Mouse (Mus musculus): ENCODE results near the gene Samd3. TPM values are rescaled to one million over a fixed set of nuclear protein-coding genes. Genes with fewer than 3 reads are reported as not detected.

Gene Samd3
- 0.45 TPM in 1 of 2 replicates, not detected in the other for polyA plus RNA-seq (2015; fragmentation: Nextera tagmentation; extraction: Ambion mirVana)

DNA sequence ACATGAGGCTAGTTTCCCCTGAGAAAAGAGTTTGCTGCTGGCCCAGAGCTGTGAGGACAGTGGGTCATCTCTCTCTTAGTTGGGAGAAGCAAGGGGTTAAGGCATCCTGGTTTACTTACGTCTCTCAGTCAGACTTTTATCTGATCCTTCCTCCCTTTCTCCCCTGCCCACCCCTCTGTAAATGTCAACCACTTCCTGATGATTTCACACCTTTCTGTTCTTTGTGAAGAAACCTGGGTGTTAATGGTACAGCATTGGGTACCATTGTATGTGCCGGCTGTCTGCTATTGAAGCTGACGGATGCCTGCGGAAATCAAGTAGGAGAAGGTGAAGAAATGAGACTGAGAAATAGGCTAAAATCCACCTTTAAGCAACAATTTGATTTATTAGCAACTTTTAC lies at the start of gene Samd3:
Gene Samd3 (plus strand): TSS at position 220 of the 400 bp plus-strand sequence.
- H3K36me3 ChIP-seq = no peaks in the 10 kb centered on the region

DNA sequence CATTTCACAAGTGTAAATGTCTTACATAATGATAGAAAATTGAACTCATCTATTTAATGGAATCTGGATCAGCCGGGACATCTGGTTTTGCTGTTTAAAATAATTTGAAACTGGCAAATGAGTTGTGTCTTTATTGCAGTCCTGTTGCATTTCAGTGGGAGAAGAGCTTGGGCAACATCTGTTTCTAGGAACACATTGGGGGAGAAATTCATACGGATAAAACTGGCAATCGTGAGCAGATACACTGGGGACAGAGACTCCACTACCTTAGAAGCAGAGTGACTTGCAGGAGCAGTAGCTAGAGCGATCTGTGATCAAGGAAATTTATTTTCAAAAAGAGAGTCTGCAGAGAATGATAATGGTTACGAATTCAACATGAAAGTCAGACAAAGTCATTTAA lies 44.2 kb upstream of the Samd3 start:
- 76% methylated on average over 5 of the region's 5 CpGs for WGBS
- Histone ChIP-seq H3K4me1 (no peaks in the 10 kb centered on the region), H3K9ac (replicated peaks) (no peak overlapping the region), H3K9me3 (replicated peaks) (no peaks in the 10 kb centered on the region), H3K4me2 (no peak overlapping the region), H3K36me3 (no peaks in the 10 kb centered on the region), H3K27me3 (replicated peaks) (no peaks in the 10 kb centered on the region), H3K27ac (replicated peaks) (no peak overlapping the region), H3K4me3 (replicated peaks) (no peak overlapping the region)
- ATAC-seq (ENCODE audit: low FRiP score) = no peak

More for the DNA sequence above, at the start of gene Samd3:
- no peak within 1 kb of the TSS for H3K4me2 ChIP-seq
- no peaks in the 10 kb centered on the region for H3K27me3 ChIP-seq (replicated peaks)
- no peak for ATAC-seq (ENCODE audit: low FRiP score)
- H3K4me3 ChIP-seq (replicated peaks) = no peak within 1 kb of the TSS
- no peaks in the 10 kb centered on the region for H3K4me1 ChIP-seq
- no peak within 1 kb of the TSS for H3K27ac ChIP-seq (replicated peaks)
- H3K9me3 ChIP-seq (replicated peaks) = no peaks in the 10 kb centered on the region
- 56% methylated on average over 4 of the region's 4 CpGs for WGBS
- H3K9ac ChIP-seq (replicated peaks) = no peak within 1 kb of the TSS

DNA sequence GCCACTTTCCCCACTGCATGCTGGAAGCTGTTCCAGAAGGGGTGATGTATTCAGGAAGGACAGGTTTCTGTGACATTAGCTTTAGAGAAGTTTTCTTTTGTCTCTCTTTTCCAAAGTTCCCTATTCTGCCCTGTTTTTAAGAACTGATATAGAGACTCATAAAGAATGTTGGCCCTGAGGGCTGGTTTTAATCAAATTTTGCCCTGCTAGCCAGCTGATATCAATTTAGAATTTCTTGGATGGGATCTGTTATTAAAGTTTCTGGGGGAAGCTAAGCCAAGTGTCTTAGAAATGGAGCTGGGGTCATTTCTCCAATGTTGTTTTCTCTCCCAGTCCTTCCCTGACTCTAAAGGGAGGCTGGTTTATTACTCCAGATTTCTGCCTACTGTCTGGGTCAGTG lies 38.7 kb upstream of the Samd3 start:
- no peaks in the 10 kb centered on the region for H3K4me1 ChIP-seq
- H3K4me3 ChIP-seq (replicated peaks) = no peak overlapping the region
- no peak overlapping the region for H3K9ac ChIP-seq (replicated peaks)
- ATAC-seq (ENCODE audit: low FRiP score) = no peak
- H3K36me3 ChIP-seq = no peaks in the 10 kb centered on the region
- H3K4me2 ChIP-seq = no peak overlapping the region
- no peaks in the 10 kb centered on the region for H3K27me3 ChIP-seq (replicated peaks)
- H3K27ac ChIP-seq (replicated peaks) = no peak overlapping the region
- H3K9me3 ChIP-seq (replicated peaks) = no peaks in the 10 kb centered on the region

DNA sequence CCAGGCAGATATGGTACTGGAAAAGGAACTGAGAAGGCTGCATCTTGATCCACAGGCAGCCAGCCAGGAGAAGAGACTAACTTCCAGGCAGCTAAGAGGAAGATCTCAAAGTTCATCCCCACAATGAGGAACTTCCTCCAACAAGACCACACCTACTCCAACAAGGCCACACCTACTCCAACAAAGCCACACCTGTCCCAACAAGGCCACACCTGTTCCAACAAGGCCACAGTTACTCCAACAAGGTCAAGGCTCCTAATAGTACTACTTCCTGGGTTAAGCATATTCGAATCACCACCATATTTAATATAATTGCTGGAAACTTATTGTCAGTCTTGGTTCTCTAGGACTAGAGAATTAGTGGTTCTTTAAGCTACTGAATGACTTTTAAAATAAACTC lies 34.6 kb upstream of the Samd3 start:
- Histone ChIP-seq H3K27me3 (replicated peaks) (no peaks in the 10 kb centered on the region), H3K36me3 (no peaks in the 10 kb centered on the region), H3K4me3 (replicated peaks) (no peak overlapping the region), H3K9ac (replicated peaks) (no peak overlapping the region), H3K27ac (replicated peaks) (no peak overlapping the region), H3K4me2 (no peak overlapping the region), H3K9me3 (replicated peaks) (no peaks in the 10 kb centered on the region), H3K4me1 (no peaks in the 10 kb centered on the region)
- 79% methylated on average over 1 of the region's 1 CpGs for WGBS
- no peak for ATAC-seq (ENCODE audit: low FRiP score)

DNA sequence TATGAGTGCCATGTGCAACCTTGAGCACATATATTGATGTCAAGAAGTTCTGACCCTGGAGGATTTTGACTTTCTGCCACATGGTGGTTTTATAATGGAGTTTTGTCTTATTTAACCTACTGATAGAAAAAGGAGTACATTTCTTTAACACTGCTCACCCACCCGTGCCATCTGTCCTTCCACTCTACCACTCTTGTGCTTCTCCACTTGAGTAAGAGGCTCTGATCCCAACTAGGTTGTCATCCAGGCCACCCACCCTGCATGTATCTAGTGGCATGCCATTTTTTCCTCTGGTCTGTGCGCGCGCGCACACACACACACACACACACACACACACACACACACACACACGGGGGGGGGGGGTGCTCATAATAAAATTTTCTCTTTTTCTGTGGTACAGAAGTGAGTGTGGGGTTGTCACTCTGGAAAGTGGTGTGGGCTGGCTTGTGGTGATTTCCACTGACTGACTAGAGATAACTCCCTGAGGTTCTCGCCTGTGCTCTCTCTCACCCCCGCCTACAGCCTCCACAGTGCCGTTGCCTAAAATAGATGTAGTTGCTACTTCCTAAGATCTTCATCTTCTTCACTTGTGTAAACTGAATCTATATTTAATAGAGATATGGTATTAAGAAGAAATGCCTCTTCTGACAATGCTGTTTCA lies 26.7 kb upstream of the Samd3 start:
- Histone ChIP-seq H3K9me3 (replicated peaks) (no peaks in the 10 kb centered on the region), H3K27me3 (replicated peaks) (no peaks in the 10 kb centered on the region), H3K4me3 (replicated peaks) (no peak overlapping the region), H3K4me2 (no peak overlapping the region), H3K27ac (replicated peaks) (no peak overlapping the region), H3K4me1 (no peaks in the 10 kb centered on the region), H3K36me3 (no peaks in the 10 kb centered on the region), H3K9ac (replicated peaks) (no peak overlapping the region)
- no peak for ATAC-seq (ENCODE audit: low FRiP score)
- 96% methylated on average over 9 of the region's 9 CpGs for WGBS

DNA sequence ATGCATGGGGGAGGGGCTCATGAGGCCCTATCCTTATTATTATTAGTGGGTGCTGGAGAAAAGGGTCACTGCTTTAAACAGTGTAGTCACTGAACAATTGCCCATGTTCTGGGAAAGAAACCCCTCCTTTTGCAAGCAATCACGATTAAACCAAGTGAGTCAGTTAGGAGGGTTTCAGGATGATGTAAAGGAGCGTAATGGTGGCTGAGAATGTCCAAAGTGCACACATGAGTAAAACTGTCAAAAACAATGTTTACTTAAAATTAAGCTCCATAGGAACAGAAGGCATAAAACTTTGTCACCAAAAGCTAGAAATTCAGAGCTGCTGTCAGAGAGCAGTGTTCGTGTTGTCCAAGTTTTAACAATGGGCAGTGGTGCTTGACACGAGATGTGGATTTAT lies 8.8 kb upstream of the Samd3 start:
- no peaks in the 10 kb centered on the region for H3K36me3 ChIP-seq
- H3K4me2 ChIP-seq = no peak overlapping the region
- WGBS = 83% methylated on average over 4 of the region's 4 CpGs
- H3K27me3 ChIP-seq (replicated peaks) = no peaks in the 10 kb centered on the region
- no peaks in the 10 kb centered on the region for H3K4me1 ChIP-seq
- no peak overlapping the region for H3K27ac ChIP-seq (replicated peaks)
- no peak overlapping the region for H3K9ac ChIP-seq (replicated peaks)
- no peaks in the 10 kb centered on the region for H3K9me3 ChIP-seq (replicated peaks)
- no peak overlapping the region for H3K4me3 ChIP-seq (replicated peaks)
- no peak for ATAC-seq (ENCODE audit: low FRiP score)

DNA sequence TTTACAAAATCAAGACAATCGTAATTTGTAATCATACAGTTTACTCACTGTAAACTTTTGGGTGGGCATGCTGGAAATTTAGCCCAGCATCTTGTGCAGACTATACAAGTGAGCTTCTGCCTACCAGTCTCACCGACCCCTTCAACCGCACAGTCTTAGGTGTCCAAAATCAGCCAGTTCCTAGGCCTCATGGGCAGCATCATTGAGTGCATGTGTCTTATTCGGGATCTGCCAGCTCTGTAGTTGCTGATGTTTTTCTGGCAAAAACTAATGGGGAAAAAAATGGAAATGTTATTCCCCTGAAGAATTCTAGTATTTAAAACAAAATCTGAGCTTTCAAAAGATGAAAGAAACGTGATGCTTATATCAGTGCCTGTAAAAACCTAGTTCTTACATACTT lies 3.3 kb upstream of the Samd3 start:
- Histone ChIP-seq H3K4me3 (replicated peaks) (no peak overlapping the region), H3K4me2 (no peak overlapping the region), H3K27ac (replicated peaks) (no peak overlapping the region), H3K4me1 (no peaks in the 10 kb centered on the region), H3K36me3 (no peaks in the 10 kb centered on the region), H3K9ac (replicated peaks) (no peak overlapping the region), H3K27me3 (replicated peaks) (no peaks in the 10 kb centered on the region), H3K9me3 (replicated peaks) (no peaks in the 10 kb centered on the region)
- no peak for ATAC-seq (ENCODE audit: low FRiP score)
- WGBS = 90% methylated on average over 5 of the region's 5 CpGs

DNA sequence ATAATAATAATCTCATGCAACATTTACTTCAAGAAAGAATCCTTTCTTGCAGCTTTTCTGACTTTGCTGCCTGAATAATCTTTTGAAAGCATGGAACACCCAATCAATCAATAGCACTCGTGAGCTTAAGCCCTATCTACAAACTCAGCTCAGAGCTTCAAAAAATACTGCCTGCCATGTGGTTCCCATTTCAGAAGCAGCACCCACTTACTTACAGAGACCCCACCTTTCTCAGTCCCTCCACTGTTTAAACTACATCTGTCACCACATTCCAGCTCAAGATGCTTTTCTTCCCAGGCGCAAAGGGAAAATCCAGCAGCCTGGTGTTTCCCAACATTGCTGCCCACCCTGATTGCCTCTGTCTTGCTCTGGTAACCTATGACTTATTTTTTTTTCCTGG lies 2.8 kb upstream of the Samd3 start:
- ATAC-seq (ENCODE audit: low FRiP score) = no peak

DNA sequence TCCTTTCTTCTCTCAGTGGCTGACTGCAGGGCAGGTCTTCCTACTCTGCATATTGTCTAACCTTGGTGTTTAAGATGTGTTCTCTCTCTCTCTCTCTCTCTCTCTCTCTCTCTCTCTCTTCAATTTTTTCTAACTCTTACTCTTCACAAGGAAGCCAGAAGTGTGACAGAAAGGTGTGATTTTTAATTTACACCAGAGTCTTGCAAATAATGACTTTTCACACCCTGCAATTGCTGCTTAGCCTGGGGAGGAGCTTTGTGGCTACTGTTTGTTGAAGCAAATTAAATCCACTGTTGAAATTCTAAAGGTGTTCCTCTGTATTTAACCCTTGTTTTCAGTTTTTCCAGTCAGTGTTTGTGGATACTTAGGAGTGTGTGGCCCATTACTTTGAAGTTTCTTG lies 1.3 kb upstream of the Samd3 start:
- Histone ChIP-seq H3K9ac (replicated peaks) (no peak overlapping the region), H3K9me3 (replicated peaks) (no peaks in the 10 kb centered on the region), H3K27me3 (replicated peaks) (no peaks in the 10 kb centered on the region), H3K4me3 (replicated peaks) (no peak overlapping the region), H3K4me2 (no peak overlapping the region), H3K27ac (replicated peaks) (no peak overlapping the region), H3K4me1 (no peaks in the 10 kb centered on the region), H3K36me3 (no peaks in the 10 kb centered on the region)
- ATAC-seq (ENCODE audit: low FRiP score) = no peak

More for the DNA sequence above, 2.8 kb upstream of the Samd3 start:
- H3K27me3 ChIP-seq (replicated peaks) = no peaks in the 10 kb centered on the region
- H3K9me3 ChIP-seq (replicated peaks) = no peaks in the 10 kb centered on the region
- no peaks in the 10 kb centered on the region for H3K36me3 ChIP-seq
- H3K27ac ChIP-seq (replicated peaks) = no peak overlapping the region
- WGBS = 62% methylated on average over 2 of the region's 2 CpGs
- no peak overlapping the region for H3K9ac ChIP-seq (replicated peaks)
- no peak overlapping the region for H3K4me3 ChIP-seq (replicated peaks)
- H3K4me2 ChIP-seq = no peak overlapping the region
- H3K4me1 ChIP-seq = no peaks in the 10 kb centered on the region

DNA sequence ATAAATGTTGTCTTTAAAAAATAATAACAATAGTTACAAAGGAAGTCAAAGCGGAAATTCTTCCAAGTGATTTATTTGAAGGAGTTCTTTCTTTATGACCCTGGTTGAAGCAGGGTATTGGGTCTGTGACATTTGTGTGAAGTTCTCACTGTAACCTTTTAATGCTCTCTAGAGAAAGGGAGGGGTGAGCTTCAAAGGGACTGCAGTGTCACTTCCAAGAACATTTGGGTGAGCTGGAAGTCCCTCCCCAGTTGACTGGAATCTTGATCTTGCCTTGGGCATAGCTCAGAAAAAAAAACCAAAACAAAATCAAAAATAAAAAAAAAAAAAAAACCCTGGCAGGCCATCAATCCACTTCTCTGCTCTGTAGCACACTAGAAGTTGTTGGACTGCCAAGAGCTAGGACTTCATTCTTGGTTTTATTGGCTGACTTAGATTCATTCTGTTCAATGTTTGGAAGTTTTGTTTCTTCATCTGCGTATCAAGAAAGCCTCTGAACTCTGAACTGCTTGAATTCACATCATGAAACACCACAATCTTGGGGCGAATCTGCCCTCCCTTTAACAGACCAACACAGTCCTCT lies 2.7 kb downstream of the Samd3 start:
- Histone ChIP-seq H3K4me2 (no peak overlapping the region), H3K27ac (replicated peaks) (no peak overlapping the region), H3K27me3 (replicated peaks) (no peaks in the 10 kb centered on the region), H3K9ac (replicated peaks) (no peak overlapping the region), H3K36me3 (no peaks in the 10 kb centered on the region), H3K9me3 (replicated peaks) (no peaks in the 10 kb centered on the region), H3K4me3 (replicated peaks) (no peak overlapping the region), H3K4me1 (no peaks in the 10 kb centered on the region)
- WGBS = 83% methylated on average over 3 of the region's 3 CpGs
- no peak for ATAC-seq (ENCODE audit: low FRiP score)

DNA sequence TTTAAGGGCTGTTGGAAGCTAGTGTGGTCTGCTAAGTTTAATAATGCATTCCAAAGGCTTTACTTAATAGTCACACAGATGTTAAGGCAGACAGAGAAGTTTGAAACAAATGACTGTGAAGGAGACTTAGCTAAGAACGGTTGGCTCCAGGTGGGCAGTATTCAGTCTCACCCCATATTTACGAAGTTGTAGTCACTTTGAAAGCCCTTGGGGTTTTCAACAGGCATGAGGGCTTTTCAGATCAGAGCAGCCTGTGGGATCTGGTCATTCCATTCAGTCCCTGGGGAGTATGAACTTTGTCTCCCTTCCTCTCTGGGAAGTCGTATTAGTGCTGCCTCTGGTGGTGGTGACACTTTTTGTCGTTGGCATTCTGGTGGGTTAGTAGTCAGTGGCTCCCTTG lies 9.1 kb downstream of the Samd3 start:
- H3K9ac ChIP-seq (replicated peaks) = no peak overlapping the region
- ATAC-seq (ENCODE audit: low FRiP score) = no peak
- no peak overlapping the region for H3K4me3 ChIP-seq (replicated peaks)
- WGBS = 59% methylated on average over 4 of the region's 4 CpGs
- H3K4me1 ChIP-seq = no peaks in the 10 kb centered on the region
- no peaks in the 10 kb centered on the region for H3K36me3 ChIP-seq
- no peak overlapping the region for H3K4me2 ChIP-seq
- no peaks in the 10 kb centered on the region for H3K27me3 ChIP-seq (replicated peaks)
- H3K27ac ChIP-seq (replicated peaks) = no peak overlapping the region
- no peaks in the 10 kb centered on the region for H3K9me3 ChIP-seq (replicated peaks)

DNA sequence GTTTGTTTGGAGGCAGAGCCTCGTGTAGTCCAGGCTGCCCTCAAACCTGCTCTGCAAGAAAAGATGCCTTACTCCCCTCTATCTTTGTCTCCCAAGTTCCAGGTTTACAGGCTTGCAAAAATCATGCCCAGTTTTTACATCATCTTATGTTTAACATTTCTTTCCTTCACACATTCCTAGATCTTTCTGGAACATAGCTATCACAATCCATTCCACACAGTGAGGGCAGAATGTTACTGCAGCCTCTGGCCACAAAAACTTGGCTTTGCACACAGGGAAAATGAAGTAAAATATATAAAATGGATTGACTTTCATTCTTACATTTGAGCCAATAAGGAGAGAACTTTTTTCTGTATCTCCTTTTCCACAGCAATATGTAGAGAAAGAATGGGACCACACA lies 9.6 kb downstream of the Samd3 start:
- no peaks in the 10 kb centered on the region for H3K36me3 ChIP-seq
- H3K27ac ChIP-seq (replicated peaks) = no peak overlapping the region
- 77% methylated on average over 1 of the region's 1 CpGs for WGBS
- H3K4me3 ChIP-seq (replicated peaks) = no peak overlapping the region
- no peaks in the 10 kb centered on the region for H3K4me1 ChIP-seq
- no peaks in the 10 kb centered on the region for H3K27me3 ChIP-seq (replicated peaks)
- H3K4me2 ChIP-seq = no peak overlapping the region
- H3K9me3 ChIP-seq (replicated peaks) = no peaks in the 10 kb centered on the region
- no peak overlapping the region for H3K9ac ChIP-seq (replicated peaks)
- no peak for ATAC-seq (ENCODE audit: low FRiP score)
